ENCODE assay signal across 8 mouse cellular contexts in the genomic region with DNA sequence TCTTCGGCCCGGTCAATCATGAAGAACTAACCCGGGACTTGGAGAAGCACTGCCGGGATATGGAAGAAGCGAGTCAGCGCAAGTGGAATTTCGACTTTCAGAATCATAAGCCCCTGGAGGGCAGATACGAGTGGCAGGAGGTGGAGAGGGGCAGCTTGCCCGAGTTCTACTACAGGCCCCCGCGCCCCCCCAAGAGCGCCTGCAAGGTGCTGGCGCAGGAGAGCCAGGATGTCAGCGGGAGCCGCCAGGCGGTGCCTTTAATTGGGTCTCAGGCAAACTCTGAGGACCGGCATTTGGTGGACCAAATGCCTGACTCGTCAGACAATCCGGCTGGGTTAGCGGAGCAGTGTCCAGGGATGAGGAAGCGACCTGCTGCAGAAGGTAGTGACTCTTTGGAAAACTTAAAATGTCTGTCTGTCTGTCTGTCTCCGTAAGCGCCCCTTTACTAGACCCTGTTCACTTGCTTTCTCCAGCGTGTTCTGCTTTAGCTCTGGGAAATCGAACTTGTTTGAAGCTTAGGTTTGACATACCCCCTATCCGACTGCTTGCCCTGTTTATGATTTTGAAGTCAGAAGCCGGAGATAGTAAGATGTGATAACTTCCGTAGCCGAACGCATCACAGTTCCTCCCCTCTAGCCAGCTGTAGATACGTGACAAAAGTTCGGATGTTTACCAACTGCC. TPM values are rescaled to one million over a fixed set of nuclear protein-coding genes. Genes with fewer than 3 reads are reported as not detected.
DNase-seq lines count a peak whose midpoint lies in the region; ATAC-seq and TF ChIP-seq lines count a peak whose summit lies in the region.

No protein-coding gene starts in this region.

- peak overlapping the region; percentile 100 for H3K4me2 ChIP-seq in forebrain, embryonic 11.5 days (ENCODE audit: low read depth, low read length, severe bottlenecking)

- H3K27me3 ChIP-seq in G1E (ENCODE audit: insufficient read depth, low read length) = no peaks in the 10 kb centered on the region
- H3K27me3 ChIP-seq in forebrain, embryonic 11.5 days (ENCODE audit: control insufficient read depth, insufficient read depth, low read length) = no peaks in the 10 kb centered on the region

- TF ChIP-seq CTCF in G1E (IDR thresholded peaks at IDR 0.05; ENCODE audit: low read depth, low read length) = no peak

- no peak for ATAC-seq in G1E (ENCODE audit: extremely low read depth, insufficient number of reproducible peaks, low FRiP score, poor library complexity, severe bottlenecking)
- no peak for ATAC-seq in forebrain, embryonic 11.5 days (replicated peaks; ENCODE audit: low FRiP score)

- peak; percentile 56 for DNase-seq in G1E (ENCODE audit: low spot score)
- peak; percentile 72 for DNase-seq in forebrain, embryonic 11.5 days (ENCODE audit: low spot score)
- peak; percentile 57 to 77 for DNase-seq in heart, postnatal 36 days
- peak; percentile 25 to 40 for DNase-seq in layer of hippocampus, adult 8-10 months (ENCODE audit: low spot score in 2 of 2)
- DNase-seq in lung, postnatal 10 days = peak; percentile 62
- peak; percentile 32 for DNase-seq in retina, adult 2 months (ENCODE audit: low read depth, low spot score)
- DNase-seq in yolk sac, embryonic 10.5 days (ENCODE audit: low spot score) = peak; percentile 55

- H3K4me3 ChIP-seq in G1E (ENCODE audit: low read depth, low read length) = peak overlapping the region; percentile 85
- peak overlapping the region; percentile 88 for H3K4me3 ChIP-seq in brown adipose tissue, adult 24 weeks (ENCODE audit: insufficient read depth, low read depth, low read length)
- peak overlapping the region; percentile 97 for H3K4me3 ChIP-seq in forebrain, embryonic 11.5 days (ENCODE audit: low read depth, low read length)

- intact Hi-C loops in heart, postnatal 36 days (cut with DNase I) = loop anchor here (2.0 to 10.0 kb wide), 3 partner anchors 128 to 1904 kb away; a partner anchor contains a TSS

- no peaks in the 10 kb centered on the region for H3K9me3 ChIP-seq in G1E (replicated peaks)
- H3K9me3 ChIP-seq in forebrain, embryonic 11.5 days (ENCODE audit: control insufficient read depth, low read length) = no peaks in the 10 kb centered on the region

- H3K36me3 ChIP-seq in G1E (replicated peaks) = peaks cover 14% of the 10 kb centered on the region
- no peaks in the 10 kb centered on the region for H3K36me3 ChIP-seq in forebrain, embryonic 11.5 days (ENCODE audit: control insufficient read depth, insufficient read depth, low read length)

- WGBS in forebrain, embryonic 11.5 days = under 1% methylated on average over 32 of the region's 32 CpGs

- H3K9ac ChIP-seq in forebrain, embryonic 11.5 days (ENCODE audit: low read length) = peak overlapping the region; percentile 93

- peak overlapping the region; percentile 98 for H3K27ac ChIP-seq in brown adipose tissue, adult 24 weeks (replicated peaks; ENCODE audit: low read depth, low read length)
- H3K27ac ChIP-seq in forebrain, embryonic 11.5 days (ENCODE audit: low read depth, low read length) = peak overlapping the region; percentile 95

- H3K4me1 ChIP-seq in G1E (ENCODE audit: insufficient read depth, low read depth, low read length) = peaks cover 54% of the 10 kb centered on the region
- no peaks in the 10 kb centered on the region; the same call in 1 of the 2 replicates for H3K4me1 ChIP-seq in brown adipose tissue, adult 24 weeks (ENCODE audit: control insufficient read depth, insufficient read depth, insufficient read length, low read length)
- H3K4me1 ChIP-seq in forebrain, embryonic 11.5 days (replicated peaks; ENCODE audit: control insufficient read depth, insufficient read depth, low read length) = peaks cover 11% of the 10 kb centered on the region

RNA-seq across cellular contexts. Expression of a gene that starts 1.0 kb away (rescaled TPM):
- 88.0 and 88.8 TPM in 2 replicates for total RNA-seq in G1E (2014; fragmentation: Nextera tagmentation)
- total RNA-seq in G1E (2017) = 79.3 and 87.1 TPM in 2 replicates
- polyA plus RNA-seq in G1E (2012) = 34.6 and 34.8 TPM in 2 replicates
- 17.1 and 20.7 TPM in 2 replicates for polyA plus RNA-seq in brown adipose tissue, adult 24 weeks (2012; ENCODE audit: insufficient read depth, insufficient read length, missing spikeins)
- 26.2 and 27.3 TPM in 2 replicates for polyA plus RNA-seq in forebrain, embryonic 11.5 days (2014; fragmentation: Nextera tagmentation; extraction: Ambion mirVana)
- 10 to 100 TPM; 50.9 to 53.6 TPM for total RNA-seq in heart, postnatal 36 days (2021)
- total RNA-seq in layer of hippocampus, adult 8-10 months (2022) = 10 to 100 TPM; 35.4 to 46.5 (median 40.5) TPM

RNA-seq across cellular contexts. Expression of a gene that starts 22.8 kb away (rescaled TPM):
- total RNA-seq in G1E (2014; fragmentation: Nextera tagmentation) (22.5 and 25.0 TPM in 2 replicates), G1E (2017) (11.2 and 11.7 TPM in 2 replicates)
- 2.3 and 3.5 TPM in 2 replicates for polyA plus RNA-seq in G1E (2012)
- polyA plus RNA-seq in brown adipose tissue, adult 24 weeks (2012; ENCODE audit: insufficient read depth, insufficient read length, missing spikeins) = 3.5 and 4.8 TPM in 2 replicates
- 31.2 and 33.8 TPM in 2 replicates for polyA plus RNA-seq in forebrain, embryonic 11.5 days (2014; fragmentation: Nextera tagmentation; extraction: Ambion mirVana)
- total RNA-seq in heart, postnatal 36 days (2021) = 1 to 10 TPM; 4.4 to 5.2 TPM
- 10 to 100 TPM; 25.3 to 28.9 (median 27.3) TPM for total RNA-seq in layer of hippocampus, adult 8-10 months (2022)
